Mouse (Mus musculus) bone marrow macrophage, adult 2 months (primary cell): ENCODE results near the gene Clec3a. TPM values are rescaled to one million over a fixed set of nuclear protein-coding genes. Genes with fewer than 3 reads are reported as not detected.

Source experiments
- H3K27ac ChIP-seq: 2 replicates; pipeline ENCODE4 v1.5.1; 2012; ENCODE audit warnings: low read depth, low read length; ENCODE audit not compliant: insufficient read depth
- H3K4me1 ChIP-seq: 2 replicates; pipeline ENCODE4 v1.6.1; 2012; ENCODE audit warnings: low read length; ENCODE audit not compliant: control insufficient read depth, insufficient read depth
- H3K4me3 ChIP-seq: 2 replicates; pipeline ENCODE4 v1.5.1; 2012; ENCODE audit warnings: mild to moderate bottlenecking, low read length, moderate library complexity; ENCODE audit not compliant: insufficient read depth
- CTCF ChIP-seq: IDR thresholded peaks from 2 replicates; pipeline ENCODE4 v1.5.1; 2012; ENCODE audit warnings: low read depth, mild to moderate bottlenecking, low read length, moderate library complexity
- POLR2A ChIP-seq: IDR thresholded peaks from 2 replicates; pipeline ENCODE4 v1.6.1; 2012; ENCODE audit warnings: mild to moderate bottlenecking, low read depth, low read length, borderline replicate concordance
- polyA plus RNA-seq: library from polyadenylated mRNA; stranded (reverse); fragments of >200 nt; gene quantifications from 2 replicates; pipeline ENCODE4 v1.2.4, GENCODE M21; 2012; ENCODE audit not compliant: missing spikeins, insufficient read depth, insufficient read length

Clec3a gene
- polyA plus RNA-seq, 1 experiment = not detected

DNA sequence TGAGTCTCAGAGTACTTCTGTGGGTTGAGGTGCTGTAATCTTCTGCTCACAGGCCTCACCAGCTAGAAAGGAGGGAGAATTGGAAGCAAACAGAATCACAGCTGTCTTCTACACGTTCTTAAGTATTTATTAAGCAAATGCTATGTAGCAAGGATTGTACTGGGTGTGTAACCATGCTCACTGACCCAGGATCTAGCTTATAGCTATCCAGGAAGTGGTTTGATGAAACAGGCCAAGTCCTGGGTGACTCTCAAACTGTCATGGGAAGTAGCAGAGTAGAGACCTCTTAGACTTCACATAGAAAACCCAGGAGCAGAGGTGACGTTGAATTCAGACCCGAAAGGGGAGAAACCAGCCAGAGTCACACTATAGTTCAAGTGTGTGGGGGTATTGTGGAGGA is 6.5 kb upstream of the Clec3a start:
- Histone ChIP-seq H3K27ac (no peak overlapping the region), H3K4me3 (no peak overlapping the region), H3K4me1 (no peaks in the 10 kb centered on the region)
- TF ChIP-seq CTCF (no peak), POLR2A (no peak)

DNA sequence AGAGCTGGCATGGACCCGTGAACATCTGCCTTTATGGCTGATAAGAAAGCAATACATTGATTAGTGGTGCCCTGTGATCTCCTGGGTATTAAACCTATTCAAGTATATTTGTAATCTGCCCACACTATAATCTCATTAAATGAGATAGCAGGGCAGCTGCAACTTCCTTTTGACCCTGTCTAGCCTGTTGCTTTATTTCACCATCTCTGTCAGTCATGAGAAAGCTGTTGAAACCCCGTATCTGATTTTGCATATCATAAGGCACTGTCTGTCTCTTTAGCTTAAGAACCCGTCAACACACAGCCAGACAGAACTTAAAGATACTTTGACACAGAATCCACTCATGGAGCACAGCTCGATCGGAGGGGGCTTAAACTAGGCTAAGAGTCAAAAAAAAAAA is 600 bp downstream of the Clec3a start:
- TF ChIP-seq POLR2A (no peak), CTCF (no peak)

DNA sequence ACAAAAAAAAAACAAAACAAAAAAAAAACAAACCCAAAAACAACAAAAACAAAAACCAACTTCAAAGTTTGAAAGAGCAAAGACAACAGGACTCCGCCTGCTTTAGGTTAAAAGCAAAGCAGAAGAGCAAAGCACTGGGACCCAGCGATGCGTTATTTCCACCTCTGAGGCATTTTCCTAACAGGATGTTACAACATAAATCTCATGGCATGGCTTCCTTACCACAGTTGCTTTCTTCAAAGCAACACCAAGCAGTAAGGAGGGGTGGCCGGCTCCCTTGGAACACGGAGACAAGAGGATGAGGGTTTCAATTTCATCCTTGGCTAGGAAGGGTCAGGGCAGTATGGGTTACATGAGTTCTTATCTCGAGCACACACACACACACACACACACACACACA is 1.0 kb downstream of the Clec3a start:
- H3K4me3 ChIP-seq = no peak overlapping the region
- H3K27ac ChIP-seq = no peak overlapping the region
- TF ChIP-seq POLR2A (no peak), CTCF (no peak)
- no peaks in the 10 kb centered on the region for H3K4me1 ChIP-seq

More for the DNA sequence above, 600 bp downstream of the Clec3a start:
- Histone ChIP-seq H3K4me1 (no peaks in the 10 kb centered on the region), H3K27ac (no peak overlapping the region), H3K4me3 (no peak overlapping the region)

- Histone ChIP-seq H3K4me1 (no peaks in the 10 kb centered on the region), H3K4me3 (no peak overlapping the region), H3K27ac (no peak overlapping the region)
- TF ChIP-seq CTCF (no peak), POLR2A (no peak)
Measured at GRCm38 (mm10) chr8:114421544-114421943, 3.7 kb downstream of the Clec3a start.

GRCm38 (mm10) chr8:114438236-114438635 is 20.4 kb downstream of the Clec3a start:
- Histone ChIP-seq H3K27ac (no peak overlapping the region), H3K4me3 (no peak overlapping the region)

DNA sequence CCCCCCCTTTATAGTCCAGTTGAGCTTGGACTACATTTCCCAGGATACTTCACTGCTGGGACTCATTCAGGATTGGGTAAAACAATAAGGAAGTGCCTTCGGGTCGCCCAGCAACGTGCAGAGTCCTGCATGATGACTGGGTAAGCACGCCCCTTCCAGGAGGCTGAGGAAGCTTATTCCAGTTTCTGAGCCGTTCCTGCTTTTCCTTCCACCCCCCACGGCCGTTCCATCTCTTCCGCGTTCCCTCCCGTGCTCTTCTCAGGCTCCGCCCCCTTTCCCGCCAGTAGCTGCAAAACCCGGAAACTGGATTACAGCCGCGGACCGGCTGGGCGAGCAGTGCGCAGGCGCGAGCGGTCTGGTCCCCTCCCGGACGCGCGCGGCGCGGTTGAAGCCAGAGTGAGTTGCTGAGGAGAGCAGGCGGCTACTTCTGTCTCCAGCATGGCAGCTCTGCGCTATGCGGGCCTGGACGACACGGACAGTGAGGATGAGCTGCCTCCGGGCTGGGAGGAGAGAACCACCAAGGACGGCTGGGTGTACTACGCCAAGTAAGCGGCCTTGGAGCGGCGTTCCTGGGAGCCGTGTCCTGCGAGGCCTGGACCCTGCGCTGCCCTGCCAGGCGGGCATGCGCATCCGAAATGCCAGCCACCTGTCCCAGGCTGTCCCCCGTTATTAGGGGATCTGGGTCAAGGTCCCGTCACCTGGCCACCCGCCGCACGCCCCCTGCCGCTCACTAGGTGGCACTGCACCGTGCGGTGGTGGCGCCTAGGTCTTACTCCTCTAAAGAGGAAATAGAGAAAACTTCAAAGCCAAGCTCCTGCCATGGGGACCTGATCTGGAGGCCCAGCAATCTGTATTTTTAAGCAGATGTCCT is 21.7 kb downstream of the Clec3a start, which contains the start of gene Wwox:
Gene Wwox, plus strand, starts transcription at position 322 of the 871 bp plus-strand sequence.
- Histone ChIP-seq H3K4me1 (peaks cover 14% of the 10 kb centered on the region), H3K4me3 (peak within 1 kb of the TSS; percentile 91), H3K27ac (peak within 1 kb of the TSS; percentile 50; the same call in 1 of the 2 replicates)
- TF ChIP-seq POLR2A (no peak), CTCF (peak; percentile 53; the same call in 1 of the 2 replicates)

More at GRCm38 (mm10) chr8:114438236-114438635, 20.4 kb downstream of the Clec3a start:
- TF ChIP-seq POLR2A (no peak), CTCF (peak; percentile 86)
- peaks cover 14% of the 10 kb centered on the region for H3K4me1 ChIP-seq

GRCm38 (mm10) chr8:114440205-114440589 is 22.3 kb downstream of the Clec3a start:
- no peak overlapping the region for H3K27ac ChIP-seq
- H3K4me3 ChIP-seq = peak overlapping the region; percentile 91
- H3K4me1 ChIP-seq = peaks cover 14% of the 10 kb centered on the region
- TF ChIP-seq POLR2A (no peak), CTCF (peak; percentile 10; the same call in 1 of the 2 replicates)

GRCm38 (mm10) chr8:114441616-114442015 is 23.7 kb downstream of the Clec3a start:
- peak; percentile 76 for TF ChIP-seq CTCF
- TF ChIP-seq POLR2A = no peak
- peaks cover 14% of the 10 kb centered on the region for H3K4me1 ChIP-seq
- H3K27ac ChIP-seq = no peak overlapping the region
- no peak overlapping the region for H3K4me3 ChIP-seq

GRCm38 (mm10) chr8:114446884-114447283 is 29.0 kb downstream of the Clec3a start:
- no peak for TF ChIP-seq POLR2A
- TF ChIP-seq CTCF = no peak
- no peak overlapping the region for H3K4me3 ChIP-seq
- H3K4me1 ChIP-seq = peaks cover 5% of the 10 kb centered on the region
- H3K27ac ChIP-seq = no peak overlapping the region

DNA sequence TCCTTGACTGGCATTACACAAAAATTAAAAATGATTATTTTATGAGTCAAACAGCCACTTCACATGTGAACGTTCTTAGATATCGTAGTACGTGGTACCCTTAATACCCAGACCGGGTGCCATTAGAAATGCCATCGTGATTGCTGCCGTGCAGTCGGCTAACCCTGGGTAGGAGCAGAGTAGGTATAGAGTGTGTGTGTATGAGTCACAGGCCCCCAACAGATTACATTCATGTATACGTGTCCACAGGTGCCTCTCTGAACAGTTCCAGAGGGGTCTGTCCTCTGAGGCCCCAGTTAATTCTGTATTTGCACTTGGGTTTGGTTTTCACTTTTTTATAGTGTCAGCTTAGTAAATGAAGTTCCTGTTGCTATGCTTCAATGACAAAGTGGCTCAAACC is 34.4 kb downstream of the Clec3a start:
- no peak overlapping the region for H3K27ac ChIP-seq
- H3K4me3 ChIP-seq = no peak overlapping the region
- peaks cover 3% of the 10 kb centered on the region for H3K4me1 ChIP-seq
- TF ChIP-seq POLR2A = no peak
- TF ChIP-seq CTCF = no peak
